Mouse (Mus musculus) monocyte, adult 2 months (primary cell): ENCODE data around the gene Bcam.

Experiments
- DNase-seq, 2 experiments: peaks; one replicate each; pipeline ENCODE4 v3.0.0; 2022; ENCODE audit warnings: low spot score in 2 of 2, low read depth in 1 of 2

Bcam gene

GRCm38 (mm10) chr7:19754065-19754464 is 16.8 kb downstream of the Bcam start:
- no peak for DNase-seq

DNA sequence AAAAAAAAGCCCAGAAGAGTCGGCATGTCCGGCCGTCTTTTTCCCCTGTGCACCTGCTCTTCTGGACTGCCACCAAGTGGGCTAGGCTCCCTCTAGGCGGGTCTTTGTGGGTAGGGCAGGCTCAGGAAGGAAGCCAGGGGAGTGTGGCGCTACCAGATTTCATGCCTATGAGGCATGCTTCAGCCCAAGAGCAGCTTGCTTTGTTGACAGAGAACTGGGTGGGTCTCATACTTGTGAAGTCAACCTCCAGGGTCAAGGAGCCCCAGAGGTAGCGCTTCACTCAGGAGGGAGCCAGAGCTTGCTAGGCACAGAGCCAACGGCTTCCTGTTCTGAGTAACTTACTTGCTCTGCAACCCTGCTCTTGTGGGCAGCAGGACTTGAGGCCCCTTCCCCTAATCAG is 17.2 kb downstream of the Bcam start:
- DNase-seq = no peak

DNA sequence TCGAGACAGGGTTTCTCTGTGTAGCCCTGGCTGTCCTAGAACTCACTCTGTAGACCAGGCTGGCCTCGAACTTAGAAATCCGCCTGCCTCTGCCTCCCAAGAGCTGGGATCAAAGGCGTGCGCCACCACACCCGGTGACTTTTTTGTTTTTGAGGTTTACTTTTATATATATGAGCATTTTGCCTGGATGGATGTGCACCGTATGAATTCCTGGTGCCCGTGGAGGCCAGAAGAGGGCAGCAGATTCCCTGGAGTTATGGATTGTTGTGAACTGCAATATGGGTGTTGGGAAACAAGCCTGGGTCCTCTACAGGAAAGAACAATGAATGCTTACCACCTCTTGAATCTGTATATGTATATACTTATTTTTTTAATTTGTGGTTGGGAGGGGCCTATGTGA is 18.2 kb downstream of the Bcam start:
- DNase-seq = no peak

DNA sequence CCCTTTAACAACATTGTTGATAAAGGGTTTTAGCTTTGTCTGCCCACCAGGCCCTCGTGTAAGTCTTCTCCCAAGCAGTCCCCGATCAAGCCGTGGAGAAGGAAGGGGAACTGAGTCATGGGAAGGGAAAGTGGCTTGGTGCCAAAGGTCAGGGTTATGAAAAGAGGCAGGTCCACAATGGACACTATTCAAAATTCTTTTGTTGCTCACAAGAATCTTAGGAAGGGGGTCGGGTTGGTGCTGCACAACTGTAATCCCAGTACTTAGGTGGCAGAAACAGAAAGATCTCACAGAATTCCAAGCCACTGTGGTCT is 19.8 kb downstream of the Bcam start:
- DNase-seq = no peak

DNA sequence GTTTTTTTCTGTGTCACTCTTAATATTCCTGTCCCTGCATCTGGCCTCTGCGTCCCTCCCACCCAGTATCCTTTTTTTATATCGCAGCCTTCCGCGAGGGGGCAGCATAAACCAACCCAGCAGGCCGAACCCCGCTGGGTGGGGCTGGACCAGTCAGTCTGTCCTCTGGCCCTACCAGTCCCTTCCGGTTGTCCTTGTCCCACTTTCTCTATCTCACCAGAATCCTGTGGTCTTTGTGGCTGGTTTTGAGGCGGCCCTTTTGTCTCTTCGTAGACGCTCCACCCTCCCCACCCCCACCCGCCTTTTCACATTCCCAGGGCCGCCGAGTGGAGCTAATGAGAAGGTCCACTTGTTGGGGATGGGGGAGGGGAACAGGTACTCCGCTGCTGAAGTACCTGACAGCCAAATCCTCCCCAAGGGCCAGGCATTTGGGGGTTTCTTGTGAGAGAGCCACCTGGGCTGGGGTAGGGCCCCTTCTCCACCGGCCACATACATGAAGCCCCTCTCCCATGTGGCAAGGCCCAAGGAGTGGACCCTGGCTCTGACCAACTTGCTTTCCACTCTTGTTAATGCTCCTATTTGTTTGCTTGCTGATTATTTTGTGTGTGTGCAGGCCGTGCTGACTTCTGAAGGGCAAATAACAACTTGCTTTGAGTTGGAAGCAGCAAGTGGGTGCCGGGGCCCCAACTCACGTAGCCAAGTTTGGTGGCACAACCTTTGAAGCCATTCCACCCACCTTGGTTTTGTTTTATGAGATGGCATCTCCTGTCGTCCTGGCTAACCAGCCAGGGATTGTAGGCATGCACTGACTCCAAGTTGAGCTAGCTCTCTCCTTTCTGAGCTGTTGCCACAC is 20.4 kb downstream of the Bcam start, which contains the start of gene Nectin2:
Nectin2 (minus strand) TSS at position 267 of the 853 bp plus-strand sequence.
- peak; percentile 59 to 71 for DNase-seq

DNA sequence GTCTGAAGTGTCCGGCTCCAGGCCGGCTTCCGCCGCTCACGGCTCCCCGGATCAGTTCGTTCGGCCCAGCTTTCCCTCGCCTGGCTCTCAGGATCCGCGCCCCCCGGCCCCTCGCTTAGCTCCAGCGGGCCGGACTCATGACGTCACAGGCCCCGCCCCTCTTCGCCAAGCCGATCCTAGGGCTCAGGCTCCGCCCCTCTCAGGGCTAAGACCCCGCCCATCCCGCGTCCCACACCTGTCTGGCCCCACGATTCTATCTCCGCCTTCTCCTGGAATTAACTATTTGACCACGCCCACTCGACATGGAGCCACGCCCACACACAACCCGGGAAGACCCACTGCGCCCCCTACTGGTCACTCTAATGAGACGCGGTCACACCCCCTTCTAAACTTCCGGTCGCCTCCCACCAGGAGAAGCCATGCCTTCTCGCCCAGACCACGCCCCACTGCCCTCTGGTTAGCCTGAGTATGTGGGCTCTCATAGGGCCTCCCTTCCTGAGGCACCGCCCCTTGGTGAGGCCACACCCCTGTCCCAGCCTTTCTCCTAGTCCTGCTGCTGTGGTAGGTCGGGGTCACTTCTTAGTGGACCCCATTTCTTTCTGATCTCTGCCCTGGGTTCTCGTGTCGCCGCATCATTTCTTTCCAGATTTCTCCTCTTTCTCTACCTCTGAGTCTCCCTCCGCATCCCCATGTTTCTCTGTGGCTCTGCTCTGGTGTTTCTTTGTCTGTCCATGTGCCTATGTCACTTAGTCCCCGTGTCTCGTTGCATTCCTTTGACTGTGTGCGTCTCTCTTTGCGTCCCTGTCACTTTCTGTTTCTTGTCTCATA is 21.2 kb downstream of the Bcam start:
- peak; percentile 74 to 77 for DNase-seq

GRCm38 (mm10) chr7:19748219-19749195 is 22.3 kb downstream of the Bcam start:
- no peak for DNase-seq

DNA sequence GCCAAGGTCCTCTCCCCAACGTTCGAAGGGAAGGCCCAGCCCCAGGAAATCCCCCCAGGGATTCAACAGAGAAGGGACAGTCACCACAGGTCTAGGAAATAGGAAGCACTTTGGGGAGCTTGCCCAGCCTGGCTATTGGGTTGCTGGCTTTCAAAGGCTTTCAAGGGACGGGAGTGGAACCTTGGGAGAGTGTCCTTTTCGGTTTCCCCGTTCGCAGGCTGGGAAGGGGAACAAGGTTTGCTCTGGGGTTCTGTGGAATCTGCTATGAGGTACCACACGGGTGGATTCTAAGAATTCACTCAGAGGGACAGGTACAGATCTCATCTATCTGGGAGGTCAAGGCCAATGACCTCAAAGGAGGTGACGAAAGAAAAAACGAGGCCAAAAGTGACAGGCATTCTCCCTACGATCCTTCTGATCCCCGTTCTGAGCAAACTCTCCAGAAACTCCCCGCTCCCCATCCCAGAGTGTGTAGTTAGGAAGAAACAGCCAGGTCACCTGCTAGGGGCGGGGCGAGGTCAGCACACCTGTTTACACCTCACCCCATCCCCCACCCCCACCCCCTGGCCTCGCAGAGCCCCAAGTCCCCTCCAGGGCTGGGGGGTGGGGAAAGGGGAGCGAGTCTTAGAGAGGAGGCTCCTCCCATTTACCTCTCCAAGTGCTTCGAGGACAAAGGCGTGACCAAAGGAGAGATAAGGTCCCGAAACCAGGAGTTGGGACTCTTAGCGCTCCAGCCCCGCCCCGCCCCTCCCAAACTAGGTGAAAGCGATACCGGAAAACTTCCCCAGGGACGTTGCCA is 23.2 kb downstream of the Bcam start:
- DNase-seq = no peak

DNA sequence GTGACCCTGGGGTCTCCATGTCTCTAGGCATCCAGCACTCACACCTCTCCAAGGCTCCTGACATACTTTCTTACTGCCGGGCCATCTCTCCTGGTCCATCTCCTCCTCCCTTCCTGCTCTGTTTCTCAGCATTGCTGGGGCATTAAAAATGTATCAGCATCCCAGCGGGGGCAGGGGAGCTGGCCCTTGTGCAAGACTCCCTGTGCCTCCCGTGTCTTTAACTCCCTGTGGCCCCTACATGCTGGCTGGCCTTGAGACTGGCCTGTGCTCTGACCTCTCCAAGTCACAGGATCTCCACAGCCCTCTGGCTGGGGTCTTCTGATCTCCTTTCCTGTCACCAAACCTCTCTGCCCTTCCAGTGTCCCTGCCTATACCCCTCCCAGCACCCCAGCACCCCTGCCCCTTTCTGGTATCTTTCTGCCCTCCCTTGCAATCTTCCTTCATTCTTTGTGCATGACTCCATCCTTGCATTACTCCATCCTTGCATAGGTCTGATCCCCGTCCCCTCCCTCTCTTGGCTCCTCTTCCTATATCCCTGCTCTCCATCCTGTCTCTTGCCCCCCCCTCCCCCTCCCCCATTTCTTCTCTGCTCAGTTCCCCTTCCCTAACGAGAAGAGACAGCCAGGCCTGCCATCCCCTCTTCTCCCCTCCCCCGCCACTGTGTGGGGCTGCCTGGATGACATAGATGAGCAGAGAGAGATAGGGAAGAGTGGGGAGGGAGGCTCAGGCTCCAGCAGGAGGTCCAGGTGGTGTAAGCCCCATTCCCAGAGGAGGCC is 24.2 kb downstream of the Bcam start:
- no peak for DNase-seq

DNA sequence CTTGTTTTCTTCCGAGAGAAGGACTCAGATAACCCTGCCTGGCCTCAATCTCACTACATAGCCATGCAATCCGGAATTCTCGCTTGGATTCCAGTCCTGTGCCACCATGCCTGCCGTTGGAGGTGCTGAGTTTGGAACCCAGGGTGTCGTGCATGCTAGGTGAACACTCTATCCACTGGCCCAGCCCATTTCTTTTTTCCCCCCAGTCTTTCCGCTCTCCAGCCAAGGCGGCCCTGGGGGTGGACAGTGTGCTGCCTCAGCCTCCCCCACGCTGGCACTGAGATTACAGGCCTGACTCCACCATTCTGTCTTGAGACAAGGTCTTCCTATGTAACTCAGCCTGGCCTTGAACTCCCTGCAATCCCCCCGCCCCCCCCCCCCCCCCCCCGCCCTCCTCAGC is 24.8 kb downstream of the Bcam start:
- no peak for DNase-seq

DNA sequence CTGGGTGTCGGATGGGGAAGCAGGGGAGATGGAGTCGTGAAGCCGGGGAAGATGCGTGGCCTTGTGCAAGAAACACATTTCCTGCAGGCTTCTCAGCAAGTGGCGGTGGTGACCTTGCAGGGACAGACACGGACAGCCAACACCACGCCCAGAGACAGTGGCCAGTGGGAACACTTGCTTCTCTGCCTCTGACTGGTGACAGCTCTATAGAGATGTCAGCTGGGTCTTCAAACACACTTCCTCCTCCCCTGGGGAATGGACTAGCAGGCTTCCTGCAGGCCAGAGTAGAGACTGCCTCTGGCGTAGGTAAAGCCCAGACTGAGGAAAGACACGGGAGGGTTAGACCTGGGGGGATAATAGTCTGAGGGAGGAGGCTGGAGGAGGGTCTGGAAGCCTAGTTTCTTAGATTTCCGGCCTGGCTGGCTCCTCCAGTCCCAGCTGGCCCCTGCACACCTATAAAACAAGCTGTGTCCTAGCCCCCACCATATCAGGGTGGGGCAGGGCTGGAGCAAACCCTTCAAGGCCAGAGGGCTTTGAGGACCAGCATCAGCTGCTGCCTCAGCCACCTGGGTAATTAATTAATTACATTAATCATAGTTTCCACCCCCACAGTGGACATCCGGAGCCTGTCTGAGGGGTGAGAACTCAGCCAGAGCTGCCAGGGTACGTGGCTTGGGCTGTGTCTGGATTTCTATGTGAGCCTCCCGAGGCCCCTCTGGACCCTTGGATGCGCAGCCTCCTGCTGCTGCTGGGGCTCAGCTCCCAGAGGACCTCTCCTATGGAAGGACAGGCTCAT is 26.0 kb downstream of the Bcam start:
- peak in 1 of 2 experiments; percentile 18 for DNase-seq

GRCm38 (mm10) chr7:19743791-19744190 is 27.0 kb downstream of the Bcam start:
- DNase-seq = no peak

DNA sequence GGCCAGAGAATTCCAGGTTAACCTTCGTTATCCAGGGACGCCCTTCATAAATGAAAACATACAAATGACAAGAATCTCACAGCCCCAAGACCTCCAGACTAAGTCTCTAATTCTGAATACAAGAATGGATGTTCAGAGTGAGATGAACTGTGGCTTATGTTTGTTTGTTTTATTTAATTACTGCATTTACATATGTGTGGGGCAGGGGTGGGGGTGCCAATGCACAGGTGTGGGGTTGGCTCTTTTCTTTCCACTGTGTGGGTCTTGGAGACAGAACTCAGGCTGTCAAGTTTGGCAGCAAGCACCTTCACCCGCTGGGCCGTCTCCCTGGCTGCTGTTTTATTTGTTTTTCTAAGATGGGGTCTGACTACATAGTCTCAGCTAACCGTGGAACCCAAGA is 28.3 kb downstream of the Bcam start:
- DNase-seq = no peak

DNA sequence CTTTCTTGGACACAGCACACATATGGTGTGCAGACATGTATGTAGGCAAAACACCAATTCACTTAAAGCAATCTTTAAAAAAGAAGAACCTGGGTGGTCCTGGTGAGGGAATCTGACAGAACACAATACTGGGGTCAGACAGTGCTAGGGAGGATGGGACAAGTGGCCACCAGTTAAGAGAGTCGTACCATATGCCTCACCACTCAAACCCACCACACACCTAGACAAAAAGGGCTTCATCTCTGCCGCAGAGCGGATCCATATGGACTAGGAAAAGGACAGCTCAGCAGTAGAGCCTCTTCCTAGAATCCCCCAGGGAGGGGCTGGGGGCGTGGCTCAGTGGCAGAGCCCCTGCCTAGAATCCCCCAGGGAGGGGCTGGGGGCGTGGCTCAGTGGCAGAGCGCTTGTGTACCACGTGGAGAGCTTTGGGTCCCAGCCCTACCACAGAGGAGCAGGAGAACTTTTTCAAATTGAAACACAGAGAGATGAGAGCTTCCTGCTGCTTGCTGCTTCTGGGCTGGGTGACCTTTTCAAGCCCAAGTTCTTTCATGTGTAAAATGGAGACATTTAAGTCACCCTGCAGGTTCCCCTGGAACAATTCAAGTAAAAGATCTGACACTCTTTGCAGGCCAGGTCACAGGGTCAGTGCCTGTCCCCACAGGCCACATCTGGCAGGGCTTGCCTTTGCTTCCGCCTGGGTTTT is 29.3 kb downstream of the Bcam start:
- DNase-seq = no peak

DNA sequence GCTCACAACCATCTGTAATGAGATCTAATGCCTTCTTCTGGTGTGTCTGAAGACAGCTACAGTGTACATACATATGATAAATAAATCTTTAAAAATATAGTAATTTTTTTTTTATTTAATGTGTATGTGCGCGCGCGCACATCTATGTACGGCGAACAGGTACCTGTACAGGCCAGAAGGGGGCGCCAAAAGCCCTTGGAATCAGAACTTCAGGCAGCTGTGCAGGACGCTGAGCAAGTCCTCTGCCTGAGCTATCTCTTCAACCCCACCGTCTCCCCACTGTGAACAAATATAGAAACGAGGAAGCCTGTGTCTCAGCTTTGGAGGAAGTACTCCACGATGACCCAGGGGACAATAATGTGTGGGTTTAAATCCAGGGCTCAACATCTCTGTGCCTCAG is 30.5 kb downstream of the Bcam start:
- no peak for DNase-seq

DNA sequence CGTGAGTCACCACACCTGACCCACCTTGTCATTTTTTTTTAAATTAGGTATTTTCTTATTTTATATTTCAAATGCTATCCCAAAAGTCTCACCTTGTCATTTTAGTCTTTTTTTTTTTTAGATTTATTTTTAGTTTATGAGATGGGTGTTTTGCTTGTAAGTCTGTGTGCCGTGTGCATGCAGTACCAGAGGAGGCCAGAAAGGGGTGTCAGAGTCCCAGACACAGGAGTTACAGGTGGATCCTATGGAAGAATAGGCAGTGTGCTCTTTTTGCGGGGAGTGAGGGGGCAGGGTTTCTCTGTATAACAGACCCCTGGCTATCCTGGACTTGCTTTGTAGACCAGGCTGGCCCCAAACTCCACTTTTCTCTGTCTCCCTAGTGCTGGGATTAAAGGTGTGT is 32.0 kb downstream of the Bcam start:
- no peak for DNase-seq

- no peak for DNase-seq
Observed at GRCm38 (mm10) chr7:19736389-19737057, 34.3 kb downstream of the Bcam start.
